Mouse (Mus musculus): ENCODE data around the gene Tubb2a. TPM values are rescaled to one million over a fixed set of nuclear protein-coding genes. Genes with fewer than 3 reads are reported as not detected.
"Not testable (repeated sequence)": the region's sequence is repeated elsewhere in the genome, so short reads cannot be mapped to it uniquely, and the experiment has no call there.

Gene Tubb2a
- polyA plus RNA-seq, 1 experiment = 92.5 TPM

DNA sequence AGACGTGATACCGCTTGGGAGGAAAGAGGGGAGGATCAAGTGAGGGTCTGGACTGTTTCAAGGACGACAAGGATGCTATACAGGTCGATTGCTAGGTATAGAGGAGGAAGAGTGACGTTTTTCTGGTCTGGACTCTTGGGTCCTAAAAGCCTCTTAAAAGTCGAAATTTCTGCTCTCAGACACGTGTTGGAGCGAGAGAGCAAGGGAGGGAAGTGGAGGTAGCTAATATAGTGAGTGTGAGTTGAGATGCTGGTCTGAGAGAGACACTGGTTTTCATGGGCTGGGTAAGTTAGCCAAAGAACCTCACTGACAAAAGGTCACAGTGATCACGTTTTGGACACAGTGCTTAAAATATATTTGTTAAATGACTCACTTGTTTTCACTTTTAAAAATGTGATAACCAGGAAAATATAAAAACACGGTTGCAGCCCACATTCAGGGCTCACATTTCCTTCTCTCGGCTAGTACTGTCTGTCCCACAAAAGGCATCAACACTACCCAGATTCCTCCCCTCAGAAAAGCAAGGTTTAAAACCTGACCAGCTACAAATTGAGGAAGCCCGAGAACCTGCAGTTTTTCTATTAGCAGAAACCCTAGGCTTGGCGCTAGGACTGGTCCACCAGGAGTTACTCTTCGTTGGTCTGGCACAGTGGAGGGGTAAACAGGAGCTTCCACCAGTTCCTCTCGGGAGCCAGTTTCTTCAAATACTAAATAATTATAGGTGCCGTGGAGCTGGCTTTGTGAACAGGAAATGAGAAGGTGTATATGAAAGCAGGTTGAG is 883 bp upstream of the Tubb2a start:
- no peak overlapping the region for H3K27ac ChIP-seq (ENCODE audit: insufficient read depth, low read depth, low read length)

DNA sequence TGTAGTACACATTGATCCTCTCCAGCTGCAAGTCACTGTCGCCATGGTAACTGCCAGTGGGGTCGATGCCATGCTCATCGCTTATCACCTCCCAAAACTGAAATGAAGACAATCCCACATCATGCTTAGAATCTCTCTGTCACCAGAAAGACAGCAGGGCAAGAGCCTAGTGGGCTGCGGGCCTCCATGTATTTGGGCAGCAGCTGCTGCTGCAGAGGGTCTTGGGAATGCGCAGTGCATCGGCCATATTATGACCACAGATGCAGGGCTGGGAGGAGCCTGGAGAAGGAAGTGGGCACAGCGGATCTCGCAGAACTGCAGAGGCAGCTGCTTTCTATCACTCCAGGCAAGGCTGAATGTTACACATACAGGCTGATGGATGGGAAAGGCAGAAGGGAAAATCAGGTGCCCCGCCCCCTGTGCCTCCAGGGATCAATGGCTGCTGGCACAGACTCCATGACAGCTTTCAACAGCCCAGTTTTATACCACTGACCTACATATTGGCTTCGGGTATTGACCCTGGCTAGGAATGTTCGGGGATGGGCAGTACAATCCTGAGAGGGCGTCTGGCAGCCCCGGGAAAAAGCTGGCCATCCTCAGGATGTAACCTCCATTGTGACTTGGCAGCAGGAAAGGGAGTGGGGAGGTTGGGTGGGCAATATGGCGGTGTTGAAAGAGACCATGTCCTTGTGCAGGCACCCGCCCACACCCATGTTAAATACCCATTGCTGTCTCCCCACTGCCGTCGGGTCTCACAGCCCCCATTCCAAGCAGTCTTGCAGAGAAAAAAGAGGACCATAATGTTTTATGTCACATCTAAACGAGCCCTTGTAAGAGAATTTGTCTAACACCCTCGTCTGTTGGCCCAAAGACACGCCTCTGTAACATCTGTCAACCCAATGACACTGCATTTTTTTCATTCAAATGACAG is 981 bp downstream of the Tubb2a start:
- peak overlapping the region; percentile 74 for H3K4me3 ChIP-seq (ENCODE audit: insufficient read depth, low read length)
- TF ChIP-seq POLR2A (IDR thresholded peaks at IDR 0.05; ENCODE audit: borderline replicate concordance, low read depth, low read length) (no peak), CTCF (IDR thresholded peaks at IDR 0.05; ENCODE audit: low read depth, low read length) (no peak)
- peak overlapping the region; percentile 17 for H3K27ac ChIP-seq (ENCODE audit: insufficient read depth, low read depth, low read length)
- peaks cover 13% of the 10 kb centered on the region for H3K4me1 ChIP-seq (ENCODE audit: control insufficient read depth, insufficient read depth, low read length)

More for the DNA sequence above, 883 bp upstream of the Tubb2a start:
- H3K4me1 ChIP-seq (ENCODE audit: control insufficient read depth, insufficient read depth, low read length) = peaks cover 19% of the 10 kb centered on the region
- no peak for TF ChIP-seq POLR2A (IDR thresholded peaks at IDR 0.05; ENCODE audit: borderline replicate concordance, low read depth, low read length)
- TF ChIP-seq CTCF (IDR thresholded peaks at IDR 0.05; ENCODE audit: low read depth, low read length) = no peak
- H3K4me3 ChIP-seq (ENCODE audit: insufficient read depth, low read length) = peak overlapping the region; percentile 74

DNA sequence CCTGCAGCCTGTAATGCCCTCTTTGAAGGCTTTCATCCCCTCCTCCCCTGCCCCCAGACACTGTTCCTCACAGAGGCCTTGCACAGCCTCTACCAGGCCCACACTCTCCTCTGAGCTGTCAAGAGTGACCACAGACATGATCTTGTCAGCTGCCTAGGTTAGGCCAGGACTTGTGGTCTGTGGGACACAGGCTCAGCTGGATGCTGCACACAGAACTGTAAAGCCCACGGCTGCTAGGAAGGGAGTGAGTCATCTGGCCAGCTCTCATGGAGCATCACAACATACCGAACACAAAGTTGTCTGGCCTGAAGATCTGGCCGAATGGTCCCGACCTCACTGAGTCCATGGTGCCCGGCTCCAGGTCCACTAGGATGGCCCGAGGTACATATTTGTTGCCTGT is 1.9 kb downstream of the Tubb2a start:
- H3K4me3 ChIP-seq (ENCODE audit: insufficient read depth, low read length); H3K27ac ChIP-seq (ENCODE audit: insufficient read depth, low read depth, low read length): not testable (repeated sequence)
- peaks cover 13% of the 10 kb centered on the region for H3K4me1 ChIP-seq (ENCODE audit: control insufficient read depth, insufficient read depth, low read length)

DNA sequence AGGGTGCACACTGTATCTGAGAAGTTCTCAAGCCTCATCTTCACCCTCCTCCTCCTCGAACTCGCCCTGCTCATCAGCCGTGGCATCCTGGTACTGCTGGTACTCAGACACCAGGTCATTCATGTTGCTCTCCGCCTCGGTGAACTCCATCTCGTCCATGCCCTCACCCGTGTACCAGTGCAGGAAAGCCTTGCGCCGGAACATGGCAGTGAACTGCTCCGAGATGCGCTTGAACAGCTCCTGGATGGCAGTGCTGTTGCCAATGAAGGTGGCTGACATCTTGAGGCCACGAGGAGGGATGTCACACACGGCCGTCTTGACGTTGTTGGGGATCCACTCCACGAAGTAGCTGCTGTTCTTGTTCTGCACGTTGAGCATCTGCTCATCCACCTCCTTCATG is 3.4 kb downstream of the Tubb2a start:
- peaks cover 13% of the 10 kb centered on the region for H3K4me1 ChIP-seq (ENCODE audit: control insufficient read depth, insufficient read depth, low read length)
- H3K4me3 ChIP-seq (ENCODE audit: insufficient read depth, low read length); H3K27ac ChIP-seq (ENCODE audit: insufficient read depth, low read depth, low read length): not testable (repeated sequence)

DNA sequence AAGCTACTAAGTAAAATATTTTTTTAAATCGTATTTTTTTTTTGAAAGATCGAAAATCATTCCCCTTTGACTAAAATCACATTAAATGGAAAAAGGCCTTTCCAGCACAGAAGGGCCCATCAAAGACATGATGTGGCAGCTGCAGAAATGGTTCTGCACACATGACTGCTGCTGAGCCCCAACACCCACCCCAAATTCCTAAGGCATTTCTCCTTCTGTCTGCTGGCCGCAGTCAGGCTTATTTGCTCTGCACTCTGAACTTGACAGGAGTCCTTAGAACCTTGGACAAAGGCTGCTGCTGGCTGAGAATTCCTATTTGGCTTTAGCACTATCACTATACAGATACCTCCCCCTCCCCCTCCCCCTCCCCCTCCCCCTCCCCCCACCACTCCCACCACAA is 5.0 kb downstream of the Tubb2a start:
- Histone ChIP-seq H3K4me3 (ENCODE audit: insufficient read depth, low read length) (no peak overlapping the region), H3K4me1 (ENCODE audit: control insufficient read depth, insufficient read depth, low read length) (peaks cover 7% of the 10 kb centered on the region; the same call in 1 of the 2 replicates), H3K27ac (ENCODE audit: insufficient read depth, low read depth, low read length) (no peak overlapping the region)
- TF ChIP-seq CTCF (IDR thresholded peaks at IDR 0.05; ENCODE audit: low read depth, low read length) (no peak), POLR2A (IDR thresholded peaks at IDR 0.05; ENCODE audit: borderline replicate concordance, low read depth, low read length) (no peak)

DNA sequence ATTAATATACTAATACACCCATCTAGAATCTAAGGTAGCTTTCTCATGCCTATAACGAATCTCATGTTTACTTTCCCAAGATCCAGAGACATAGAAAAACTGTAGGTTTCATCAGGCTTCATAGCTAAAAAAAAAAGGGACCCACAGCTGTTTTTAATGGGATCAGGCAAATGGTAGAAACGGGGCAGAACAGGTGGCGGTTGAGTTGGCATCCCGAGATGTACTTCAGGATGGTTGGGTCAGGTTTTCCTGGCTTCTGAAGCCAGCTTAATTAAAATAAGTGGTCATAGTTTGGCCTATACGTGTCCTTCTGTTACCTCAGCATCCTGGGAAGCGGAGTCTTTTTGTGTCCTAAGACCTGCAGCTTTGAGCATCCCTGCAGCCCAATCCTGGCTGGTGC is 6.0 kb downstream of the Tubb2a start:
- H3K27ac ChIP-seq (ENCODE audit: insufficient read depth, low read depth, low read length) = no peak overlapping the region

DNA sequence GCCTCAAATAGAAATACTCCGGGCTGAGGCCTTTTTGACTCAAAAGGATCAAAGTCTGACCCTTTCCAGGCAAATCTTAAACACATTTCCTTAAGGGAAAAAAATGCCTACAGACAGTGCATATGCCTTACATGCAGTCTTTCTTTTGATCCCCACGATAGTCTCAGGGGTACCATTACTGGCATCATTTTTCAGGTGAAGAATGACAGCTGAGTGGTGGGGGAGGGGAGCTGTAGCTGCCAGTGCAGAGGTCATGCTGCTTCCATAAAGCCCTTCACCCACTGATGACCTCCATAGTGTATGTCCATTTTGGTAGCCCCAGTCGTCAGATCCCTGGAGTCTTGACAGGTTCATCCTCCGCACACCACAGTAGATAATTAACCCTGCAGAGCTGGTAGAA is 7.5 kb downstream of the Tubb2a start:
- TF ChIP-seq POLR2A (IDR thresholded peaks at IDR 0.05; ENCODE audit: borderline replicate concordance, low read depth, low read length) (no peak), CTCF (IDR thresholded peaks at IDR 0.05; ENCODE audit: low read depth, low read length) (no peak)
- H3K4me3 ChIP-seq (ENCODE audit: insufficient read depth, low read length) = no peak overlapping the region

More for the DNA sequence above, 6.0 kb downstream of the Tubb2a start:
- Histone ChIP-seq H3K4me3 (ENCODE audit: insufficient read depth, low read length) (no peak overlapping the region), H3K4me1 (ENCODE audit: control insufficient read depth, insufficient read depth, low read length) (peaks cover 4% of the 10 kb centered on the region; the same call in 1 of the 2 replicates)
- TF ChIP-seq CTCF (IDR thresholded peaks at IDR 0.05; ENCODE audit: low read depth, low read length) = no peak
- no peak for TF ChIP-seq POLR2A (IDR thresholded peaks at IDR 0.05; ENCODE audit: borderline replicate concordance, low read depth, low read length)

DNA sequence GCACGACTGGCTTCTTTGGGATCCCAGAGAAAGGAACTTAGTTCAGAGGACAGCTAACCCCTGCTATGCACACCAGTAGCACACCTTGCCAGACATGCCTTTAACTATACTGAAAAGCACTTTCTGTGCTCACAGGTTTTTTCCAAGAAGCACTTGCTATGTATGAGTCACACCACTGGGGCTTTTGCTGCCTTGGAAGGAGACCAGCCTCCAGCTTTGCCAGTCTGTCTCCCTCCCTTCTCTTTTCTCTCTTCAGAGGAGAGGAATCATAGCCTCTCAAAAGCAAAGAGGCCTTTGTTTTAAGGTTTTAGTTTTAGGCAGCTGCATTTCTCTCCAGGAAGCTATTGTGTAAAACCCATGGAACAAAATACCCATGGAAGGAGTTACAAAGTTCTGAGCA is 11.5 kb downstream of the Tubb2a start:
- Histone ChIP-seq H3K4me3 (ENCODE audit: insufficient read depth, low read length) (no peak overlapping the region), H3K4me1 (ENCODE audit: control insufficient read depth, insufficient read depth, low read length) (peaks cover 5% of the 10 kb centered on the region), H3K27ac (ENCODE audit: insufficient read depth, low read depth, low read length) (no peak overlapping the region)
- TF ChIP-seq CTCF (IDR thresholded peaks at IDR 0.05; ENCODE audit: low read depth, low read length) (no peak), POLR2A (IDR thresholded peaks at IDR 0.05; ENCODE audit: borderline replicate concordance, low read depth, low read length) (no peak)

More for the DNA sequence above, 7.5 kb downstream of the Tubb2a start:
- Histone ChIP-seq H3K27ac (ENCODE audit: insufficient read depth, low read depth, low read length) (no peak overlapping the region), H3K4me1 (ENCODE audit: control insufficient read depth, insufficient read depth, low read length) (no peaks in the 10 kb centered on the region)

DNA sequence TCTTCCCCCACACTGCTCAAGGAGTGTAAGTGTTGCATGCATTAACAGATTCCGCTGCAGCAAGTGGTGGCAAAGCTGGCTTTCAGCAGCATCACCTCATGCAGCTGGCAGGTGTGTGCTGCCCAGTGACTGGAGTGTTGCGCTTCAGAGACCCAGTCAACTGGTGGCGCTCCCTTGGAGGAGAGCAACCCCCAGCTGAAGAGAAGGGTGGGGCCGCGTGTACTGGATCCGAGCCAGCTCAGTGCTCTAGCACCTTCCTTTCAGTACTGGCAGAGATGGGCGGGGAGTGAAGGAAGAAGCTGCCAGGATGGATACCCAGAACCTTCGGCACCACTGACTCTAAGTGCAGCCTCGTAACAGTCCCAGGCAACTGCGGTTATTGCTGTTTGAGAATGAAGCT is 15.3 kb downstream of the Tubb2a start:
- TF ChIP-seq CTCF (IDR thresholded peaks at IDR 0.05; ENCODE audit: low read depth, low read length) (no peak), POLR2A (IDR thresholded peaks at IDR 0.05; ENCODE audit: borderline replicate concordance, low read depth, low read length) (no peak)
- H3K27ac ChIP-seq (ENCODE audit: insufficient read depth, low read depth, low read length) = no peak overlapping the region
- peaks cover 5% of the 10 kb centered on the region for H3K4me1 ChIP-seq (ENCODE audit: control insufficient read depth, insufficient read depth, low read length)
- H3K4me3 ChIP-seq (ENCODE audit: insufficient read depth, low read length) = no peak overlapping the region

DNA sequence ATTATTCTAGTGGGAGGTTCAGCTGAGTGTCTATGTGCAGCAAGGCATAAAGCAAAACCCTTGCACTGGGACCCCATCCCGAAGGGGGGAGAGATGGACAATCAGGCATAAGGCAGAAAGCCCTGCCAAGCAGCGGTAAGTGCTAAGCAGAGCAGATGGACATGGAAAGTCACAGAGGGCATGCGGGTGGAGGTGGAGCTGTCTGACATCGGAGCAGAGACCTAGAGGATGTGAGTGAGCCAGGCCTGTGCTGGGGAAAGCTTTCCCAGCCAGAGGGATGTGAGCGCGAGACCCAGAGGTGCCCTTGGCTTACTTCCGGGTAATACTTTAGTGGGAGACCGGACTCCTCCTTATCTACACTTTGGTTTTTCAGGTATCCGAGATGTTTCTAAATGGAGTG is 17.7 kb downstream of the Tubb2a start:
- no peak overlapping the region for H3K4me3 ChIP-seq (ENCODE audit: insufficient read depth, low read length)
- H3K4me1 ChIP-seq (ENCODE audit: control insufficient read depth, insufficient read depth, low read length) = peaks cover 5% of the 10 kb centered on the region
- H3K27ac ChIP-seq (ENCODE audit: insufficient read depth, low read depth, low read length) = no peak overlapping the region
- TF ChIP-seq POLR2A (IDR thresholded peaks at IDR 0.05; ENCODE audit: borderline replicate concordance, low read depth, low read length) = no peak
- no peak for TF ChIP-seq CTCF (IDR thresholded peaks at IDR 0.05; ENCODE audit: low read depth, low read length)

Measured in bone marrow macrophage, adult 2 months (primary cell).